Mouse (Mus musculus) heart, embryonic 15.5 days (tissue): ENCODE measurements around the gene Cilp. TPM values are rescaled to one million over a fixed set of nuclear protein-coding genes. Genes with fewer than 3 reads are reported as not detected.

ENCODE experiments used
- ATAC-seq: fragments of 200-750 bp; cut with Nextera tagmentation; replicated peaks from 2 replicates; pipeline ENCODE4 v1.8.0; 2017; ENCODE audit warnings: low read depth, moderate TSS enrichment; ENCODE audit not compliant: insufficient number of reproducible peaks, insufficient read depth, low FRiP score
- H3K27ac ChIP-seq: fragments of 300-500 bp; sonication (generic); 2 replicates; pipeline ENCODE4 v1.5.1; 2015; ENCODE audit warnings: mild to moderate bottlenecking, inconsistent platforms
- H3K27me3 ChIP-seq: fragments of 300-500 bp; sonication (generic); 2 replicates; pipeline ENCODE4 v1.6.1; 2015; ENCODE audit warnings: inconsistent platforms
- H3K36me3 ChIP-seq: fragments of 300-500 bp; sonication (generic); 2 replicates; pipeline ENCODE4 v1.6.1; 2015; ENCODE audit warnings: mild to moderate bottlenecking, inconsistent platforms
- H3K4me1 ChIP-seq: fragments of 300-500 bp; sonication (generic); replicated peaks from 2 replicates; pipeline ENCODE4 v1.6.1; 2015; ENCODE audit warnings: inconsistent platforms
- H3K4me2 ChIP-seq: fragments of 300-500 bp; sonication (generic); 2 replicates; pipeline ENCODE4 v1.6.1; 2015; ENCODE audit warnings: inconsistent platforms, mild to moderate bottlenecking, moderate library complexity
- H3K4me3 ChIP-seq: fragments of 300-500 bp; sonication (generic); 2 replicates; pipeline ENCODE4 v1.5.1; 2015; ENCODE audit warnings: mild to moderate bottlenecking, inconsistent platforms
- H3K9ac ChIP-seq: fragments of 300-500 bp; sonication (generic); 2 replicates; pipeline ENCODE4 v1.6.1; 2015; ENCODE audit warnings: mild to moderate bottlenecking, inconsistent platforms
- H3K9me3 ChIP-seq: fragments of 300-500 bp; sonication (generic); replicated peaks from 2 replicates; pipeline ENCODE4 v1.6.1; 2016; ENCODE audit warnings: inconsistent platforms
- WGBS: fragments of 180-500 bp; shearing (Covaris S2); methylation state at CpG from one replicate; pipeline ENCODE4 v1.1.7; 2015; ENCODE audit warnings: mixed read lengths; 5-methylcytosine and 5-hydroxymethylcytosine counted together
- polyA plus RNA-seq: library from polyadenylated mRNA; unstranded; fragments of >200 nt; fragmentation: Nextera tagmentation; extraction: Ambion mirVana; gene quantifications from 2 replicates; pipeline ENCODE4 v1.2.1, GENCODE M21; 2015

Cilp gene
- polyA plus RNA-seq, 1 experiment from 2014 or later = 0.04 TPM

DNA sequence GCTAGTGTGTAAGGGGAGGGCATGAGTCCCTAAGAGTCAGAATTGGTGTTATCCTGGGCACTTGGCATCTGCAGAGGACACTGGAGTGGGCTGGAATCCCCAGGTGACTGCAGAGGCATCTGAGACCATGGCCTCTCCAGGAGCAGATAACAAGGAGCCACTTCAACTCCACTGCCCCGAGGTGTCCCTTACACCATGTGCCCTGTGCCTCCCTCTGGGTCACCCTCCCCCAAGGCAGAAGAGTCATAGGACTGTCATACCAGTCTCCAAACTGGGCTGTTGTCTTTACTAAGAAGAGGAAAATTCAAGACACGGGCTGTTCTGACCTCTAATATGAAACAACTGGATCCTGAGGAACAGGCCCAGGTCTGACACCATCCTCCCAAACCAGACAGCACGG, 30.2 kb upstream of the Cilp start:
- Histone ChIP-seq H3K4me3 (no peak overlapping the region), H3K4me1 (no peaks in the 10 kb centered on the region), H3K9me3 (no peaks in the 10 kb centered on the region), H3K9ac (no peak overlapping the region), H3K27ac (no peak overlapping the region), H3K4me2 (no peak overlapping the region), H3K27me3 (no peaks in the 10 kb centered on the region), H3K36me3 (peaks cover 17% of the 10 kb centered on the region)
- ATAC-seq = no peak
- WGBS = 72% methylated on average over 3 of the region's 3 CpGs

DNA sequence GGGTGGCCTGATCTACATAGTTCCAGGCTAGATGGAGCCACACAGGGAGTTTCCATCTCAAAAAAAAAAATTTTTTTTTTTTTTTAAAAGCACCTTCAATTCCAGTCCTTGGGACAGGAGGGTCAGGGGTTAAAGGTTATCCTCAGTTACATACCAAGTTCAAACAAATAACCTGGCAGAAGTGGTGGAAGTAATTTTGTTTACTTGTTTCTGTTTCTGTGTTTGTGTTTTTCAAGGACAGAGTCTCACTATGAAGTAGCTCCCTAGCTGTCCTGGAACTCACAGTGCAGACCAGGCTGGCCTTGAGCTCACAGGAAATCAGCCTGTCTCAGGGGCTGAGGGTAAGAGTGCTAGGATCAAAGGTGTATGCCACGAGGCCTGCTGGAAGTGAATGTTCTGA, 29.4 kb upstream of the Cilp start:
- H3K4me3 ChIP-seq = no peak overlapping the region
- no peak overlapping the region for H3K27ac ChIP-seq
- H3K27me3 ChIP-seq = no peaks in the 10 kb centered on the region
- no peaks in the 10 kb centered on the region for H3K4me1 ChIP-seq
- no peaks in the 10 kb centered on the region for H3K9me3 ChIP-seq
- no peak overlapping the region for H3K9ac ChIP-seq
- H3K4me2 ChIP-seq = no peak overlapping the region
- WGBS = 48% methylated on average over 1 of the region's 1 CpGs
- H3K36me3 ChIP-seq = peaks cover 11% of the 10 kb centered on the region
- no peak for ATAC-seq

DNA sequence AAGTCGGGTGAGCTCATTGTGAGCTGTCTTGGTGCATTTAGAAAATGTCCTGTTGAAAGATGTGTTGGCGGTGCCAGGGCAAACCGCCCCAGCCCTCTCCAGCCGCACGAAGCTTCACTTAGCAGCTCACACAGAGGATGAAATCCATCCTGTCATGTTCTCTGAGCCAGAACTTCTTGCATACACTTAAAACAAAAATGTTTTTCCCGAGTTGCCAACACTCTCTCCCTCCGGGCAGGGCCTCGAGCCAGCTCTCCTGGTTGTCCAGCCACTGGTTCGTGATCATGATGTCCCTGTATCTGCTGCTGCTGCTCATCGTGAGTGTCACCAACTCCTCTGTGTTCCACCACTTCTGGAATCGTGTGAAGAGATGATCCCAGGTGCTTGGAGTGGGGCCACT, 27.4 kb upstream of the Cilp start:
- 62% methylated on average over 11 of the region's 11 CpGs for WGBS
- no peak for ATAC-seq
- Histone ChIP-seq H3K4me1 (no peaks in the 10 kb centered on the region), H3K9me3 (no peaks in the 10 kb centered on the region), H3K4me3 (no peak overlapping the region), H3K4me2 (no peak overlapping the region), H3K27me3 (no peaks in the 10 kb centered on the region), H3K27ac (no peak overlapping the region), H3K9ac (no peak overlapping the region), H3K36me3 (peaks cover 11% of the 10 kb centered on the region)

DNA sequence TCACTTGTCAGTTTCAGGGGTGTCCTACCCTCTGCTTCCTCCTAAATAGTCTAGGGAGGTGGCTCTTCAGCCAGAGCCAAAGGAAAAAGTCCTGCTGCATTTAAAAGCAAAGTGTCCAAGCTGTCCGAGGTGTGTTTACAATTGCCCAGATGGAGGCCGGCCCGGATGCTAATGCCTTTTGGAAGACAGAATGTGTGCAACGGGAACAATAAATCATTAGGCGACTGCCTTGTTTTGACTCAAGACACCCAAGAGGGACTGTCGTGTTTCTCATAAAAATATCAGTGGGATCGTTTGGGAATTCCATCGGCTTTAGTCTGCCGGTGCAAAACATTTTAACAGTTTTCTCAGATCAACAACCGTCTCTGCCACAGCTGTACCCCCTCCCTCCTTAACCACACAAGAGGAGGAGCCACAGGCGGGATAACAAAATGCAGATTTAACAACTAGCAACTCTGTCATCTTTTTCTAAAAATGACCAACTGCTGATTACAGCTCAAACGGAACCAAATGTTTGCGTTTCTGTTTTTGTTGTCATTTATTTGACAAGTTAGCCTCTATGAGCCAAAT, 26.7 kb upstream of the Cilp start:
- Histone ChIP-seq H3K27me3 (no peaks in the 10 kb centered on the region), H3K9ac (no peak overlapping the region), H3K9me3 (no peaks in the 10 kb centered on the region), H3K4me1 (no peaks in the 10 kb centered on the region), H3K4me3 (no peak overlapping the region), H3K27ac (no peak overlapping the region), H3K36me3 (peaks cover 11% of the 10 kb centered on the region), H3K4me2 (no peak overlapping the region)
- ATAC-seq = no peak
- WGBS = 71% methylated on average over 13 of the region's 13 CpGs

DNA sequence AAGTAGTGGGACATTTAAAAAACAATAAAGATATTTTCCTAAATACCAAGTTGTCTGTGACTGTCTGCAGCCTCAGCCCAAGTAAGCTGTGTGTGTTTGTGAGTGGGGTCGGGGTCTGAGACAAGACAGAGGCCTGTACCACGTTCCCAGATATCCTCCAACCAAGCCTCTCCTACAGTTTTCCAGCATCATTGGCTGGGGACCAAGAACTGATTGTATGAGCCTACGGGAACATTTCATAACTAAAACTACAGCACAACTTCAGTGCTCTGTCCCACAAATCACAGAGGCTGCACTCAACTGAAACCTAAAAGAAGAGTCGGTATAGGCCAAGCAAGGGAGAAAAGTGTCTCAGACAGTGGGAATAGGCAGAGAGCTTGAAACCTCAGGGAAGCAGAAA, 25.8 kb upstream of the Cilp start:
- no peak for ATAC-seq
- H3K4me1 ChIP-seq = no peaks in the 10 kb centered on the region
- H3K4me2 ChIP-seq = no peak overlapping the region
- H3K36me3 ChIP-seq = peaks cover 11% of the 10 kb centered on the region
- H3K27me3 ChIP-seq = no peaks in the 10 kb centered on the region
- H3K9ac ChIP-seq = no peak overlapping the region
- H3K27ac ChIP-seq = no peak overlapping the region
- WGBS = 67% methylated on average over 4 of the region's 4 CpGs
- no peaks in the 10 kb centered on the region for H3K9me3 ChIP-seq
- H3K4me3 ChIP-seq = no peak overlapping the region

DNA sequence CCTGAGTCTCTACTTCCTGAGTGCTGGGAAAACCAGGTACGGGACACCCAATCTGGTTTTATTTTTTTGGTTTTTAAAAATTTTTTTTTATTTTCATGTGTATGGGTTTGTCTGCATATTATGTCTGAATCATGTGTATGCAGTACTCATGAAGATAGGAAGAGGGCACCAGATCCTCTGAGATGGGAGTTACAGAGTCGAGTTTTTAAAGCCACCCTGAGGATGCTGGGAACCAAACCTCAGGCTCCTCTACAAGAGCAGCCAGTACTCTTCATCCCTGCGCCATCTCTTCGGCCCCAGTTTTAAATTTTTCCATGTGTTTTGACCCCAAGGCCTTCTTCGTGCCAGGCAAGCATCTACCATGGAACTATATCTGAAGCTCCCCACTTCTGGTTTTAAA, 25.2 kb upstream of the Cilp start:
- WGBS = 86% methylated on average over 5 of the region's 5 CpGs

DNA sequence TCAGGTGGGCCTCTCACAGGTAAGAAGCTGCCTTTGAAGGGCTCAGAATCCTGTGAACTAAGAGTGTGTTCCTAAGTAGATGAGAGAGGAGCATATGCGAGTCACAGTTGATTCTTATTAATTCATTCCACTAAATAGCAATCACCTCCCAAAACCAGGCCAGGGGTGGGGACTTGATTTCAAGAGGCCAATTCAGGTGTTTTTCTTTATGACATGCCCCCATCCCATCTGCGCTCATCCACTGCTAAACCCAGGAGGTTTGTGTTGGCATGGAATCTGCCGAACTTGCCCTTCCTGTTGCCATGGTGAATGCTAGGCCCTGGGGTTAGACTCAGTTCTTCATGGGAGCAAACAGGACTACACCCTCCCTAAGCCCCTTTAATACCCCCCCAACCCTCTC, 24.4 kb upstream of the Cilp start:
- Histone ChIP-seq H3K4me1 (no peaks in the 10 kb centered on the region), H3K36me3 (peaks cover 11% of the 10 kb centered on the region), H3K27me3 (no peaks in the 10 kb centered on the region), H3K27ac (no peak overlapping the region), H3K4me2 (no peak overlapping the region), H3K4me3 (no peak overlapping the region), H3K9ac (no peak overlapping the region), H3K9me3 (no peaks in the 10 kb centered on the region)
- ATAC-seq = no peak
- 81% methylated on average over 3 of the region's 3 CpGs for WGBS

More for the DNA sequence above, 25.2 kb upstream of the Cilp start:
- Histone ChIP-seq H3K4me2 (no peak overlapping the region), H3K27me3 (no peaks in the 10 kb centered on the region), H3K4me3 (no peak overlapping the region), H3K36me3 (peaks cover 11% of the 10 kb centered on the region), H3K9ac (no peak overlapping the region), H3K9me3 (no peaks in the 10 kb centered on the region), H3K4me1 (no peaks in the 10 kb centered on the region), H3K27ac (no peak overlapping the region)
- ATAC-seq = no peak

DNA sequence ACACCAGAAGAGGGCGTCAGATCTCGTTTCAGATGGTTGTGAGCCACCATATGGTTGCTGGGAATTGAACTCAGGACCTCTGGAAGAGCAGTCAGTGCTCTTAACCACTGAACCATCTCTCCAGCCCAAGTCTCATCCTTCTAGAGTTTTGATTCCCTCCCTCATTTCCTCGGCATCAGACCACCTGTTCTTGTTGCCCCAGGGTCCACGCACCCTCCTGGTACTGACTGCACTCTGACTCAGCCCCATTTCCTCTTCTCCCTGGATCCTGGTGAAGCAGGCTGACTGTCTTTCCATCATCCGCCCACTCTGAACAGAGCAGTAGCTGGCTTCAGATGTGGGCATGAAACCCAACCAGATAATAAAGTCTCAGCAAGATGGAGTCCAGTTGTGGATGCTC, 23.0 kb upstream of the Cilp start:
- Histone ChIP-seq H3K9ac (no peak overlapping the region), H3K27me3 (no peaks in the 10 kb centered on the region), H3K27ac (no peak overlapping the region), H3K36me3 (peaks cover 7% of the 10 kb centered on the region), H3K9me3 (no peaks in the 10 kb centered on the region), H3K4me3 (no peak overlapping the region), H3K4me2 (no peak overlapping the region), H3K4me1 (no peaks in the 10 kb centered on the region)
- 57% methylated on average over 5 of the region's 5 CpGs for WGBS
- ATAC-seq = no peak

DNA sequence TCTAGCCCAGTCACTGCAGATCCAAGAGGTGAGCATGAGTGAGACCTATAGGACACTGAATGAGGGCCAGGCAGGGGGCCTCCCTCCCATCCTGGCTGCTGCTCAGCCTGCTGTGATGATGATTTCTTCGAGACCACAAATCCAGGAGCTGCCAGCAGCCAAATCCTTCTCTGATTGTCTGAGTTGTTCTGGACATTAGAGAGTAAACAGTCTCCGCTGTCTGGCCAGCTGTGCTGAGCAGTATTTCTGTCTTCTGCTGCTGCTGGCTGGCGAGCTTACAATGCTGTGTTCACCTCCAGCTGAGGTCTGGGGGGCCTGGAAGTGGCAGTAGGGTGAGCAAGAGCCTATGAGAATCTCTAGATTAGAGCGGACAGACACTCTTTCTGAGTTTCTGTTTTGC, 21.7 kb upstream of the Cilp start:
- Histone ChIP-seq H3K4me3 (no peak overlapping the region), H3K27ac (no peak overlapping the region), H3K9ac (no peak overlapping the region), H3K4me1 (no peaks in the 10 kb centered on the region), H3K27me3 (no peaks in the 10 kb centered on the region), H3K9me3 (no peaks in the 10 kb centered on the region), H3K4me2 (no peak overlapping the region), H3K36me3 (peaks cover 7% of the 10 kb centered on the region)
- no peak for ATAC-seq
- 56% methylated on average over 4 of the region's 4 CpGs for WGBS

DNA sequence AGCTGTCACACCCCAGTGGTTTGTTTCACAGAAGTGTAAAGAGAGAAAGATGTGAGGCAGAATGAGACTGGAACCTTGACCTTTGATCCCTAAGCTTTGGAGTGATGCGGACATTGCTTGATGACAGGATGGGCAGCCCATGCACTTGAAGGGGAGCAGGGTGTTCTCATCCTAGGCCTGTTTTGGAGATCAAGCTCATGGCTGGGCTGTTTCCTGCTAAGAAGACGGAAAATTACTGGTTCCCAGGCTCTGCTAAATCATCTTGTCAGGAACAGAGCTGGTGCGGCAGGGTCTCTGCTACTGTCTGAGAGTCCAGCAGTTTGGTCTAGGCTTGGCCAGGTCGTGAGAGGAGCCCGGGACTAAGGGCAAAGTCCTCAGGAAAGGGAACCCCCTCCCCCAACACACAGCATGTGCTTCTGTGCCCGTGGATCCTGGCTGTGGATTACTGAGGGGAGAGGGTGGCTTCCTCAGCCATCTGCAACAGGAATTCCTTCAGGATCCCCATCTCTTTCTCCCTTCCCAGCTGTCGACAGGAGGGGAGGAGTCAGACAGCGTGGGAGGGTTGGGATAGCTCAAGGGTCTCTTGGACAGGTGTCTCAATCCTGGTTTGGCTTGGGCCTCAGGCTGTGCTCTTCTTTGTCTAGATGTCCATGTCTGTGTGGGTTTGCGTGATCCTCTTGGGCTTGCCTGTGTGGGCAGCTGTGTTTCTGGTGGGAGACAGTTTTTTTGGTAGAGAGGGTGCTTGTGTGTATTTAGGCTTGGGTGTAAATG, 20.8 kb upstream of the Cilp start:
- no peaks in the 10 kb centered on the region for H3K36me3 ChIP-seq
- no peak overlapping the region for H3K9ac ChIP-seq
- no peak overlapping the region for H3K27ac ChIP-seq
- ATAC-seq = no peak
- 44% methylated on average over 9 of the region's 9 CpGs for WGBS
- H3K4me1 ChIP-seq = no peaks in the 10 kb centered on the region
- no peaks in the 10 kb centered on the region for H3K27me3 ChIP-seq
- no peak overlapping the region for H3K4me2 ChIP-seq
- H3K4me3 ChIP-seq = no peak overlapping the region
- H3K9me3 ChIP-seq = no peaks in the 10 kb centered on the region

DNA sequence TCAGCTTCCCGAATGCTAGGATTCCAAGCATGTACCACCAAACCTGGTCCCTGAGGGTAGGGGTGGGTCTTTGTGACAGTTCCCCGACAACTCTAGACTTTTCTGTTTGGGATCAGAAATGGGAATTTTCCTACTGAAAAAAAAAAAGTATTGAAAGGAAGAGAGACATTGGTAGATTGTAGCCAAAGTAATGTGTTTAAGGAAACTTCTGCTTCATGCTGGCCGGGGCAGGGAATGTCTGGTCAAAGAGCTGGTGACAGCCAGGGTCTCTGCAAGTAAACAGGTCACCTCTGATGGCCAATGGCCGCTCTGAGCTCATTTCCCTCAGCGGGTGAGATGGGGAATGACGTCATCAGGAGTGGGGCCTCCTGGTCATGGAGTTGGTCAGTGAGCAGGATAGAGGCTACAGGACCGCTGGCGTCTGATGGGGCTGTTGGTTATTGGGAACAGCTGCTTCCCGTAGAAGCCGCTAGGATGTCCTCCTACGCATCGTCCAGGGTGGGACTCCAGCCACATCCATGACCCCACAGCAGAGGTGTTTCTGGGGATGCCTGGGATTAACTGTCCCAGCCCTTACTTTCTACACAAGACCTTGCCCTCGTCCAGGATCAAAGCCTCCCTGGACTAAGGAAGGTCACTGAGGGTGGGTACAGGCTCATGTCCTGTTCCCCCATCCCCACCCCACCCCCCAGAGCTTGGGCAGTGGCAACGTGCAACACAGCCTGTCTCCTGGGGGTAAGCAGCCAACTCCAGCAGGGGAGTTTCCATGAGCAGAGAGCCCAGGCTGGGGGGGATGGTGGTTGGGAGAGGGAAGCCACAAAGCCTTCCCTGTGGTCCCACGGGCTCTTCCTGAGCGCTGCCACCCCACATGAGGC, 17.2 kb upstream of the Cilp start:
- peak; percentile 43; the same call in 1 of the 2 replicates for ATAC-seq
- Histone ChIP-seq H3K4me1 (no peaks in the 10 kb centered on the region), H3K4me3 (no peak overlapping the region), H3K36me3 (no peaks in the 10 kb centered on the region), H3K27ac (no peak overlapping the region), H3K4me2 (no peak overlapping the region), H3K27me3 (no peaks in the 10 kb centered on the region), H3K9ac (no peak overlapping the region), H3K9me3 (no peaks in the 10 kb centered on the region)
- WGBS = 52% methylated on average over 16 of the region's 16 CpGs
